Mouse (Mus musculus): ENCODE data around the gene Ube2e2. TPM values are rescaled to one million over a fixed set of nuclear protein-coding genes. Genes with fewer than 3 reads are reported as not detected.
"Not testable (repeated sequence)": the region's sequence is repeated elsewhere in the genome, so short reads cannot be mapped to it uniquely, and the experiment has no call there.

Gene Ube2e2
- total and polyA plus RNA-seq, 2 experiments from 2014 or later = 74.8 to 161 TPM

GRCm38 (mm10) chr14:18573286-18573956 lies 320.6 kb downstream of the Ube2e2 start:
- 0 out of 2 replicates have a peak, but pooled peaks have one; percentile 39 for ATAC-seq
- Histone ChIP-seq H3K9ac (no peak overlapping the region), H3K36me3 (ENCODE audit: insufficient read depth) (no peaks in the 10 kb centered on the region), H3K27ac (ENCODE audit: low read depth, low read length) (no peak overlapping the region), H3K9me3 (ENCODE audit: low read length) (no peaks in the 10 kb centered on the region), H3K27me3 (ENCODE audit: insufficient read depth, low read length) (no peaks in the 10 kb centered on the region), H3K4me3 (ENCODE audit: low read depth, low read length) (no peak overlapping the region), H3K4me1 (ENCODE audit: insufficient read depth) (no peaks in the 10 kb centered on the region), H3K4me2 (ENCODE audit: low read depth) (no peak overlapping the region)
- WGBS = 17% methylated on average over 4 of the region's 4 CpGs
- peak; percentile 2 for DNase-seq
- no peak for TF ChIP-seq CTCF (IDR thresholded peaks at IDR 0.05; ENCODE audit: low read depth)

GRCm38 (mm10) chr14:18572852-18573251 lies 321.2 kb downstream of the Ube2e2 start:
- DNase-seq (no peak), ATAC-seq (peak; percentile 36; the same call in 1 of the 2 replicates)
- Histone ChIP-seq H3K4me1 (ENCODE audit: insufficient read depth) (no peaks in the 10 kb centered on the region), H3K27me3 (ENCODE audit: insufficient read depth, low read length) (no peaks in the 10 kb centered on the region), H3K9me3 (ENCODE audit: low read length) (no peaks in the 10 kb centered on the region), H3K27ac (ENCODE audit: low read depth, low read length) (no peak overlapping the region), H3K36me3 (ENCODE audit: insufficient read depth) (no peaks in the 10 kb centered on the region), H3K9ac (no peak overlapping the region), H3K4me3 (ENCODE audit: low read depth, low read length) (no peak overlapping the region), H3K4me2 (ENCODE audit: low read depth) (no peak overlapping the region)
- WGBS = 21% methylated on average over 4 of the region's 4 CpGs
- TF ChIP-seq CTCF (IDR thresholded peaks at IDR 0.05; ENCODE audit: low read depth) = no peak

- Histone ChIP-seq H3K4me3 (ENCODE audit: low read depth, low read length) (no peak overlapping the region), H3K27ac (ENCODE audit: low read depth, low read length) (no peak overlapping the region), H3K4me1 (ENCODE audit: insufficient read depth) (no peaks in the 10 kb centered on the region), H3K9ac (no peak overlapping the region), H3K9me3 (ENCODE audit: low read length) (no peaks in the 10 kb centered on the region), H3K4me2 (ENCODE audit: low read depth) (no peak overlapping the region), H3K36me3 (ENCODE audit: insufficient read depth) (no peaks in the 10 kb centered on the region), H3K27me3 (ENCODE audit: insufficient read depth, low read length) (no peaks in the 10 kb centered on the region)
- DNase-seq (no peak), ATAC-seq (no peak)
- no peak for TF ChIP-seq CTCF (IDR thresholded peaks at IDR 0.05; ENCODE audit: low read depth)
Observed at GRCm38 (mm10) chr14:18569615-18570014, 324.5 kb downstream of the Ube2e2 start.

GRCm38 (mm10) chr14:18564999-18565398 lies 329.1 kb downstream of the Ube2e2 start:
- H3K4me1 ChIP-seq (ENCODE audit: insufficient read depth); H3K4me2 ChIP-seq (ENCODE audit: low read depth); ATAC-seq; H3K36me3 ChIP-seq (ENCODE audit: insufficient read depth); H3K27me3 ChIP-seq (ENCODE audit: insufficient read depth, low read length); DNase-seq; H3K9ac ChIP-seq; H3K9me3 ChIP-seq (ENCODE audit: low read length); H3K4me3 ChIP-seq (ENCODE audit: low read depth, low read length); H3K27ac ChIP-seq (ENCODE audit: low read depth, low read length): not testable (repeated sequence)
- WGBS = 92% methylated on average over 8 of the region's 8 CpGs

- no peak overlapping the region for H3K27ac ChIP-seq (ENCODE audit: low read depth, low read length)
- WGBS = 69% methylated on average over 1 of the region's 1 CpGs
- no peaks in the 10 kb centered on the region for H3K27me3 ChIP-seq (ENCODE audit: insufficient read depth, low read length)
- ATAC-seq = no peak
- H3K36me3 ChIP-seq (ENCODE audit: insufficient read depth) = no peaks in the 10 kb centered on the region
- no peak overlapping the region for H3K4me2 ChIP-seq (ENCODE audit: low read depth)
- H3K4me3 ChIP-seq (ENCODE audit: low read depth, low read length) = no peak overlapping the region
- H3K4me1 ChIP-seq (ENCODE audit: insufficient read depth) = no peaks in the 10 kb centered on the region
- no peaks in the 10 kb centered on the region for H3K9me3 ChIP-seq (ENCODE audit: low read length)
- DNase-seq = no peak
- no peak for TF ChIP-seq CTCF (IDR thresholded peaks at IDR 0.05; ENCODE audit: low read depth)
- H3K9ac ChIP-seq = no peak overlapping the region
Observed at GRCm38 (mm10) chr14:18555287-18555686, 338.8 kb downstream of the Ube2e2 start.

- Histone ChIP-seq H3K4me2 (ENCODE audit: low read depth) (no peak overlapping the region), H3K9ac (no peak overlapping the region), H3K9me3 (ENCODE audit: low read length) (no peaks in the 10 kb centered on the region), H3K27me3 (ENCODE audit: insufficient read depth, low read length) (no peaks in the 10 kb centered on the region), H3K4me1 (ENCODE audit: insufficient read depth) (no peaks in the 10 kb centered on the region), H3K27ac (ENCODE audit: low read depth, low read length) (no peak overlapping the region), H3K36me3 (ENCODE audit: insufficient read depth) (no peaks in the 10 kb centered on the region), H3K4me3 (ENCODE audit: low read depth, low read length) (no peak overlapping the region)
- TF ChIP-seq CTCF (IDR thresholded peaks at IDR 0.05; ENCODE audit: low read depth) = no peak
- 42% methylated on average over 2 of the region's 2 CpGs for WGBS
- DNase-seq (no peak), ATAC-seq (no peak)
Observed at GRCm38 (mm10) chr14:18554627-18554988, 339.5 kb downstream of the Ube2e2 start.

GRCm38 (mm10) chr14:18553987-18554626 lies 340.0 kb downstream of the Ube2e2 start:
- H3K4me1 ChIP-seq (ENCODE audit: insufficient read depth) = no peaks in the 10 kb centered on the region
- H3K27me3 ChIP-seq (ENCODE audit: insufficient read depth, low read length) = no peaks in the 10 kb centered on the region
- ATAC-seq = peak; percentile 47; the same call in 1 of the 2 replicates
- 17% methylated on average over 3 of the region's 3 CpGs for WGBS
- no peak for DNase-seq
- H3K9me3 ChIP-seq (ENCODE audit: low read length) = no peaks in the 10 kb centered on the region
- H3K9ac ChIP-seq = no peak overlapping the region
- TF ChIP-seq CTCF (IDR thresholded peaks at IDR 0.05; ENCODE audit: low read depth) = no peak
- no peak overlapping the region for H3K4me3 ChIP-seq (ENCODE audit: low read depth, low read length)
- no peak overlapping the region for H3K27ac ChIP-seq (ENCODE audit: low read depth, low read length)
- no peaks in the 10 kb centered on the region for H3K36me3 ChIP-seq (ENCODE audit: insufficient read depth)
- H3K4me2 ChIP-seq (ENCODE audit: low read depth) = no peak overlapping the region

Data from forebrain, postnatal 0 days (tissue).